Mouse (Mus musculus) neural tube, embryonic 15.5 days (tissue): ENCODE results near the gene Dio1. TPM values are rescaled to one million over a fixed set of nuclear protein-coding genes. Genes with fewer than 3 reads are reported as not detected.

Experiments used
- ATAC-seq: fragments of 200-750 bp; cut with Nextera tagmentation; 2 replicates; pipeline ENCODE4 v1.8.0; 2017; ENCODE audit warnings: mild to moderate bottlenecking, moderate TSS enrichment, moderate library complexity; ENCODE audit not compliant: low FRiP score
- H3K27ac ChIP-seq: fragments of 300-500 bp; sonication (generic); replicated peaks from 2 replicates; pipeline ENCODE4 v1.5.1; 2015; ENCODE audit warnings: mild to moderate bottlenecking, inconsistent platforms
- H3K27me3 ChIP-seq: fragments of 300-500 bp; sonication (generic); replicated peaks from 2 replicates; pipeline ENCODE4 v1.6.1; 2015; ENCODE audit warnings: inconsistent platforms
- H3K36me3 ChIP-seq: fragments of 300-500 bp; sonication (generic); 2 replicates; pipeline ENCODE4 v1.6.1; 2015; ENCODE audit warnings: inconsistent platforms
- H3K4me1 ChIP-seq: fragments of 300-500 bp; sonication (generic); 2 replicates; pipeline ENCODE4 v1.6.1; 2015; ENCODE audit warnings: inconsistent platforms
- H3K4me2 ChIP-seq: fragments of 300-500 bp; sonication (generic); 2 replicates; pipeline ENCODE4 v1.6.1; 2015; ENCODE audit warnings: inconsistent platforms, mild to moderate bottlenecking, moderate library complexity
- H3K4me3 ChIP-seq: fragments of 300-500 bp; sonication (generic); replicated peaks from 2 replicates; pipeline ENCODE4 v1.5.1; 2015; ENCODE audit warnings: mild to moderate bottlenecking, inconsistent platforms
- H3K9ac ChIP-seq: fragments of 300-500 bp; sonication (generic); replicated peaks from 2 replicates; pipeline ENCODE4 v1.6.1; 2015; ENCODE audit warnings: mild to moderate bottlenecking, inconsistent platforms
- H3K9me3 ChIP-seq: fragments of 300-500 bp; sonication (generic); replicated peaks from 2 replicates; pipeline ENCODE4 v1.6.1; 2016; ENCODE audit warnings: inconsistent platforms
- WGBS: fragments of 180-500 bp; shearing (Covaris S2); methylation state at CpG from one replicate; pipeline ENCODE4 v1.1.7; 2015; ENCODE audit warnings: mixed read lengths; 5-methylcytosine and 5-hydroxymethylcytosine counted together
- polyA plus RNA-seq: library from polyadenylated mRNA; unstranded; fragments of >200 nt; fragmentation: Nextera tagmentation; extraction: Ambion mirVana; gene quantifications from 2 replicates; pipeline ENCODE4 v1.2.1, GENCODE M21; 2015

The Dio1 gene
- polyA plus RNA-seq, 1 experiment from 2014 or later = not detected

GRCm38 (mm10) chr4:107299779-107300340, 7.1 kb downstream of the Dio1 start:
- Histone ChIP-seq H3K9ac (no peak overlapping the region), H3K4me3 (no peak overlapping the region), H3K36me3 (no peaks in the 10 kb centered on the region), H3K27me3 (no peaks in the 10 kb centered on the region), H3K27ac (no peak overlapping the region), H3K4me1 (no peaks in the 10 kb centered on the region), H3K4me2 (no peak overlapping the region), H3K9me3 (no peaks in the 10 kb centered on the region)
- ATAC-seq = no peak
- WGBS = 87% methylated on average over 7 of the region's 7 CpGs

- WGBS = 86% methylated on average over 8 of the region's 8 CpGs
- Histone ChIP-seq H3K4me1 (no peaks in the 10 kb centered on the region), H3K4me2 (no peak overlapping the region), H3K9me3 (no peaks in the 10 kb centered on the region), H3K36me3 (no peaks in the 10 kb centered on the region), H3K27me3 (no peaks in the 10 kb centered on the region), H3K9ac (no peak overlapping the region), H3K27ac (no peak overlapping the region), H3K4me3 (no peak overlapping the region)
- no peak for ATAC-seq
Observed at GRCm38 (mm10) chr4:107298071-107298606, 8.8 kb downstream of the Dio1 start.

- H3K4me2 ChIP-seq = no peak overlapping the region
- H3K36me3 ChIP-seq = no peaks in the 10 kb centered on the region
- H3K4me3 ChIP-seq = no peak overlapping the region
- no peaks in the 10 kb centered on the region for H3K27me3 ChIP-seq
- no peaks in the 10 kb centered on the region for H3K9me3 ChIP-seq
- H3K4me1 ChIP-seq = no peaks in the 10 kb centered on the region
- H3K9ac ChIP-seq = no peak overlapping the region
- ATAC-seq = no peak
- H3K27ac ChIP-seq = no peak overlapping the region
- 42% methylated on average over 4 of the region's 4 CpGs for WGBS
Observed at GRCm38 (mm10) chr4:107292273-107292662, 14.7 kb downstream of the Dio1 start.

GRCm38 (mm10) chr4:107291611-107292272, 15.2 kb downstream of the Dio1 start:
- H3K4me2 ChIP-seq = no peak overlapping the region
- H3K27ac ChIP-seq = no peak overlapping the region
- H3K27me3 ChIP-seq = no peaks in the 10 kb centered on the region
- ATAC-seq = no peak
- H3K9me3 ChIP-seq = no peaks in the 10 kb centered on the region
- H3K4me1 ChIP-seq = no peaks in the 10 kb centered on the region
- WGBS = 82% methylated on average over 7 of the region's 7 CpGs
- H3K4me3 ChIP-seq = no peak overlapping the region
- no peak overlapping the region for H3K9ac ChIP-seq
- no peaks in the 10 kb centered on the region for H3K36me3 ChIP-seq

GRCm38 (mm10) chr4:107287517-107287916, 19.5 kb downstream of the Dio1 start:
- 93% methylated on average over 2 of the region's 2 CpGs for WGBS
- no peak for ATAC-seq
- H3K27me3 ChIP-seq = no peaks in the 10 kb centered on the region

GRCm38 (mm10) chr4:107286386-107286785, 20.6 kb downstream of the Dio1 start:
- Histone ChIP-seq H3K4me3 (no peak overlapping the region), H3K27ac (no peak overlapping the region), H3K27me3 (no peaks in the 10 kb centered on the region), H3K4me1 (no peaks in the 10 kb centered on the region), H3K4me2 (no peak overlapping the region), H3K36me3 (no peaks in the 10 kb centered on the region), H3K9me3 (no peaks in the 10 kb centered on the region), H3K9ac (no peak overlapping the region)
- 93% methylated on average over 8 of the region's 8 CpGs for WGBS
- no peak for ATAC-seq

More at GRCm38 (mm10) chr4:107287517-107287916, 19.5 kb downstream of the Dio1 start:
- Histone ChIP-seq H3K4me3 (no peak overlapping the region), H3K4me2 (no peak overlapping the region), H3K27ac (no peak overlapping the region), H3K36me3 (no peaks in the 10 kb centered on the region), H3K4me1 (no peaks in the 10 kb centered on the region), H3K9me3 (no peaks in the 10 kb centered on the region), H3K9ac (no peak overlapping the region)

GRCm38 (mm10) chr4:107285446-107286200, 21.3 kb downstream of the Dio1 start:
- Histone ChIP-seq H3K9ac (no peak overlapping the region), H3K4me2 (no peak overlapping the region), H3K4me1 (no peaks in the 10 kb centered on the region), H3K27ac (no peak overlapping the region), H3K4me3 (no peak overlapping the region), H3K9me3 (no peaks in the 10 kb centered on the region), H3K36me3 (peaks cover 7% of the 10 kb centered on the region), H3K27me3 (no peaks in the 10 kb centered on the region)
- 79% methylated on average over 3 of the region's 3 CpGs for WGBS
- ATAC-seq = no peak

- WGBS = 85% methylated on average over 7 of the region's 7 CpGs
- H3K4me2 ChIP-seq = no peak overlapping the region
- no peak for ATAC-seq
- no peak overlapping the region for H3K27ac ChIP-seq
- H3K9ac ChIP-seq = no peak overlapping the region
- no peaks in the 10 kb centered on the region for H3K27me3 ChIP-seq
- H3K9me3 ChIP-seq = no peaks in the 10 kb centered on the region
- no peak overlapping the region for H3K4me3 ChIP-seq
- H3K36me3 ChIP-seq = peaks cover 15% of the 10 kb centered on the region
- H3K4me1 ChIP-seq = no peaks in the 10 kb centered on the region
Observed at GRCm38 (mm10) chr4:107280843-107281475, 26.0 kb downstream of the Dio1 start.

GRCm38 (mm10) chr4:107278188-107278707, 28.7 kb downstream of the Dio1 start:
- no peaks in the 10 kb centered on the region for H3K27me3 ChIP-seq
- no peak overlapping the region for H3K4me3 ChIP-seq
- no peak overlapping the region for H3K27ac ChIP-seq
- no peak for ATAC-seq
- H3K36me3 ChIP-seq = peaks cover 17% of the 10 kb centered on the region
- WGBS = 17% methylated on average over 8 of the region's 8 CpGs
- H3K4me2 ChIP-seq = no peak overlapping the region
- no peaks in the 10 kb centered on the region for H3K4me1 ChIP-seq
- no peaks in the 10 kb centered on the region for H3K9me3 ChIP-seq
- no peak overlapping the region for H3K9ac ChIP-seq

GRCm38 (mm10) chr4:107274511-107274910, 32.5 kb downstream of the Dio1 start:
- ATAC-seq = no peak
- Histone ChIP-seq H3K36me3 (0 out of 2 replicates have a peak, but pooled peaks cover 9% of the 10 kb centered on the region), H3K4me3 (no peak overlapping the region), H3K4me1 (no peaks in the 10 kb centered on the region), H3K4me2 (no peak overlapping the region), H3K9me3 (no peaks in the 10 kb centered on the region), H3K27me3 (no peaks in the 10 kb centered on the region), H3K27ac (0 out of 2 replicates have a peak overlapping the region, but pooled peaks have one; percentile 6), H3K9ac (no peak overlapping the region)
- WGBS = 88% methylated on average over 5 of the region's 5 CpGs

GRCm38 (mm10) chr4:107273683-107274082, 33.3 kb downstream of the Dio1 start:
- ATAC-seq = no peak
- no peaks in the 10 kb centered on the region for H3K27me3 ChIP-seq
- no peak overlapping the region for H3K27ac ChIP-seq
- H3K9me3 ChIP-seq = no peaks in the 10 kb centered on the region
- H3K4me3 ChIP-seq = no peak overlapping the region
- no peaks in the 10 kb centered on the region for H3K4me1 ChIP-seq
- WGBS = 65% methylated on average over 4 of the region's 4 CpGs
- H3K36me3 ChIP-seq = 0 out of 2 replicates have a peak, but pooled peaks cover 9% of the 10 kb centered on the region
- H3K4me2 ChIP-seq = no peak overlapping the region
- H3K9ac ChIP-seq = no peak overlapping the region
